Mouse (Mus musculus): ENCODE data around the gene Otol1.

The Otol1 gene

GRCm38 (mm10) chr3:70007313-70007712 lies at the start of gene Otol1:
TSS of gene Otol1 (plus strand) at chr3:70007613.
- no peak for DNase-seq (ENCODE audit: low spot score)

DNA sequence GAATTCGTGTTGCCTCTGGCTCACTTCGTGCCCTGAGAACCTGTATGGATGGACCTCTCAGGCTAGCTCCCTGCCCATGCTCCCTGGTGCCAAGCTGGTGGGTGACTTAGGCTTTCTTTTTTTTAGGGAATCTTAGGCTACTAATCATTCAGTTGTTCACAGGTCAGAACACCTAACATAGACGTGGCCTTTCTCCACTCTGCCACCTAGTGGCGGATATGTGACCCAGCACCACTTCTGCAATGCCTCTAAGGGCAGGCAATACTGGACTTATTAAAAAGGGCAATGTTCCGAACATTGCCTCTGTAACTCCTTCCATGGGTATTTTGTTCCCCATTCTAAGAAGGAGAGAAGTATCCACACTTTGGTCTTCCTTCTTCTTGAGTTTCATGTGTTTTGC lies 45.2 kb upstream of the Otol1 start:
- DNase-seq (ENCODE audit: low spot score): no peak

DNA sequence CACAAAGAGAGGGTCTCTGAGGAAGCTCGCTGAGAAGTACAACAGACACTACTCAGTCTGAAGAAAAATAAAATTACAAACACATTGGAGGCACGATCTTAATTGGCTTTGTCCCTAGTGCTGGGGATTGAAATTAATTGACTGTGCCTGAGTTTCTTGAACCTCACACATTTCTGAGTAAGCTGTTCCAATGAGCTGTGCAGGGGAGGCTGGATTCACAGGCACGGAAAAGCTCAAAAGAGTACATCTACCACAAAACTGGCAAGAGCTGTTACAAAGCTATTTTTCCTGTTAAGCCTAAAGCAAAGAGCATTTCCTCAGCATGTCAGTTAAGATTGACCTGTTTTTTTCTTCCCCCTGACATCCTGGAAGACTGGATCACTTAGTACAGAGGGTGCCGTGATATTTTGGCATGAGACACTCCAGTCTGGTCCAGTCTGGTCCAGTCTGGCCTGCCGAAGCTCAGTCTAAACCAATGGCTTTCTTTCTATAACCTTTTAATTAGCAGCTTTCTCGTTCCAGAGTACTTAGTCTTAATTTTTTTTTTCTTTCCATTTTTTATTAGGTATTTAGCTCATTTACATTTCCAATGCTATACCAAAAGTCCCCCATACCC lies 35.8 kb upstream of the Otol1 start:
- DNase-seq (ENCODE audit: low spot score): no peak

DNA sequence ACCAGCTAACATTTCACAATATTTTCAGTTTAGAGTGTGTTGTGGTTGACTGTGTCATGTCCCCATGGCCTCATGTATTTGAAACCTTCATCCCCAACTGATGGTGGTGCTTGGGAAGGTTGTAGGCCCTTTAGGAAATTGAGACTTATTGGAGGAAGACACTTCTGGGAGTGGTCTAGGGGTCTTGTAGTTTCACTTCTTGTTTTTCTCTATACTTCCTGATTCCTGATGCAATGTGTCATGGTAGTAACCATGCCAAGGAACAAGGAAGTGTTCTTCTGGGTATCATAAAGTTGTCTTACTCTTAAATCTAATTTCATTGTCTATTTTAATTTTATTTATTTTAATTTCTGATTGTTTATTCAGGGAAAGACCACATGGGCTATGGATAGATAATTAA lies 29.3 kb upstream of the Otol1 start:
- no peak for DNase-seq (ENCODE audit: low spot score)

- no peak for DNase-seq (ENCODE audit: low spot score)
Observed at GRCm38 (mm10) chr3:69993806-69994205, 13.6 kb upstream of the Otol1 start.

DNA sequence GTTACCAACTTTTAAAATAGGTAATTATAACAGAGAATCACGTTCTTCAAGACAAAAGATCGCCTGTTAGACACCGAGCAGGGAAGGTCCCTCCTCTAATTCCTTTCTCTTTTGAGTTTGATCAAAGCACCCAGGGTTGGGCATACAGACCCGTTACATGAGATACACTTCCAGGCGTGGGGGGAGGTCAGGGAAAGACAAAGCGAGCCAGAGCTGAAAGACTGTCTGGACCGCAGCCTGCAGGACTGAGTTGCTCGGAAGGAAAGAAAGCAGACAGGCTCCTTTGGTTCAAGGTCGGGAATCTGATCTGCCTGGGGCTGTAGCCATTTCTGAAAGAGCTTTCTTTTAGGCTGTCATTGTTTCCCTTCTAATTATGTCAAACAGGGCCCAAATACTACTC lies 5.9 kb upstream of the Otol1 start:
- no peak for DNase-seq (ENCODE audit: low spot score)

GRCm38 (mm10) chr3:70003126-70003764 lies 4.2 kb upstream of the Otol1 start:
- no peak for DNase-seq (ENCODE audit: low spot score)

DNA sequence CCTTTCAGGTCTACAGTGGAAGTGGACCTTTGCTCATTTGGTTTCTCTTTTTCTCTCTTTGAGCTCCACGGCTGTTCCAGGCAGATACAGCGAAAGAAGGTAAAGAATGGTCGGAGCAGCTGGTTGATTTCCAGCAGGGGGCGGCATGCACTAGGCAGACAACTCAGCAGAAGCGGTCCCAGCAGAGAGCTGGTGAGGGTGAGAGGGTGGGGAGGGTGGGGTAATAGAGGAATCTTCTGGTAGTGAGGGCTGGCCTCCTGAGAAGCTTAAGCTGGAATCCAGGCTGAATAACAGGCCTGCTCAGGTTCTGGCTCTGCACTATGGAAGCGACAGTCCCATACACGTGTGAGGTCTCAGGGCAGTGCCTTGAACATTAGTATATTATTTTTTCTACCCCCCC lies 3.5 kb upstream of the Otol1 start:
- no peak for DNase-seq (ENCODE audit: low spot score)

GRCm38 (mm10) chr3:70004379-70004778 lies 3.0 kb upstream of the Otol1 start:
- no peak for DNase-seq (ENCODE audit: low spot score)

DNA sequence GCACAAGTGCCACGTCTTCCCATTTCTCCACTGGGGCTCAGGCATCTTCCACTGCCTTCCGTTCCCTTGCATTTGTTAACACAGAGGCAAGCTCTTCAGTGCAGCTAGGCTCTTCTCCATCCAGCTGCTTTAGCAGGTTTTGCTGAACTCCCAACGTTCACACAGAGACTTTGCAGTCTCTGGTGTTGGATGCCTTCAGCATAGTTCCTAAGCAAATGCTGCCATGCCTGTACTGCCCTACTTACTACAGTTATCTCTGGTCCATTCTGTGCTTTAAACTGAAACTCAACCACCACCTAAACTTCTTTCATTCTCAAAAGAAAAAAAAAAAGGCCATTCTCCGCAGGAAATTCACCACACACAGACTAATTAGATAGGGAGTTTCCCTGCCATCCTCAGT lies 5.2 kb downstream of the Otol1 start:
- no peak for DNase-seq (ENCODE audit: low spot score)

- no peak for DNase-seq (ENCODE audit: low spot score)
Observed at GRCm38 (mm10) chr3:70026605-70027004, 19.2 kb downstream of the Otol1 start.

DNA sequence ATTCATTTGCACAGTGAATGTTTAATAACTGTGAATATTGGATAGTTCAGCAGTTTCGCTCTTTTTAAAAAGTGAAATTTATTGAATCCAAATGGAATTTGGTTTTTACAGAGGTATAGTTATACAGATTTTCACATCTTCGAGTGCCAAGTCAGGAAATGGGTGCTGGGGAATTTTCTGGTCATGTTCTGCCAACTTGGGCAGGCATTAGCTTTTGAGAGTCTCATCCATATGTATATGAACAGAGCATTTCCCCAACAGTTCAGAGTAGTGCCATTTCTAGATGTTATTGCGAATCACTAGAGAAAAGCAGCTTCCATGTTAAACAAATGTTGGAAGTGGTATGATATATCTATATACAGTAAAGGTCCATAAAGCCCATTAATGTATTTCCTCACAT lies 21.8 kb downstream of the Otol1 start:
- no peak for DNase-seq (ENCODE audit: low spot score)

GRCm38 (mm10) chr3:70035593-70035992 lies 28.2 kb downstream of the Otol1 start:
- DNase-seq (ENCODE audit: low spot score): peak; percentile 32
